Mouse (Mus musculus): Measurements from ENCODE around the gene Spx. TPM values are rescaled to one million over a fixed set of nuclear protein-coding genes. Genes with fewer than 3 reads are reported as not detected.

The Spx gene
- total RNA-seq, 1 experiment = 0.94 TPM

GRCm38 (mm10) chr6:142458010-142458409, 44.8 kb downstream of the Spx start:
- no peak overlapping the region for H3K4me3 ChIP-seq (ENCODE audit: insufficient read depth in 1 of 2, low read depth in 1 of 2, low read length in 2 of 2, poor library complexity in 1 of 2, severe bottlenecking in 1 of 2)
- no peak overlapping the region for H3K27ac ChIP-seq (ENCODE audit: insufficient read depth, low read depth, low read length, poor library complexity, severe bottlenecking)
- no peaks in the 10 kb centered on the region for H3K36me3 ChIP-seq (ENCODE audit: control insufficient read depth, insufficient read depth, low read length, poor library complexity, severe bottlenecking)
- H3K4me1 ChIP-seq (ENCODE audit: control insufficient read depth in 2 of 2, insufficient read depth in 2 of 2, low read length in 2 of 2, poor library complexity in 1 of 2) = peaks cover 0 to 4% of the 10 kb centered on the region in 2 experiments; a peak in 1 of 4 replicates
- no peak for TF ChIP-seq ZC3H11A (IDR thresholded peaks at IDR 0.05; ENCODE audit: borderline replicate concordance, low read depth, low read length)
- TF ChIP-seq HCFC1 (IDR thresholded peaks at IDR 0.05; ENCODE audit: borderline replicate concordance, insufficient read depth, low read length) = no peak
- TF ChIP-seq CHD2 (IDR thresholded peaks at IDR 0.05; ENCODE audit: low read depth, low read length) = no peak
- no peak for TF ChIP-seq MAFK (IDR thresholded peaks at IDR 0.05; ENCODE audit: insufficient read depth, low read depth, low read length)
- no peak for TF ChIP-seq ZNF384 (IDR thresholded peaks at IDR 0.05; ENCODE audit: low read depth, low read length)
- in situ Hi-C loops (cut with MboI; ENCODE audit: low sequenced_read_pairs in 2 of 2, unreplicated experiment in 2 of 2) = no loop called here
- DNase-seq (ENCODE audit: low read depth, low spot score) = no peak
- no peaks in the 10 kb centered on the region for H3K9me3 ChIP-seq (ENCODE audit: control insufficient read depth, insufficient read depth, low read depth, low read length)
- H3K9ac ChIP-seq (ENCODE audit: insufficient read depth, low read depth, low read length, poor library complexity, severe bottlenecking) = no peak overlapping the region

- no peak overlapping the region for H3K9ac ChIP-seq (ENCODE audit: insufficient read depth, low read depth, low read length, poor library complexity, severe bottlenecking)
- H3K36me3 ChIP-seq (ENCODE audit: control insufficient read depth, insufficient read depth, low read length, poor library complexity, severe bottlenecking) = no peaks in the 10 kb centered on the region
- DNase-seq (ENCODE audit: low read depth, low spot score) = no peak
- in situ Hi-C loops (cut with MboI; ENCODE audit: low sequenced_read_pairs in 2 of 2, unreplicated experiment in 2 of 2) = no loop called here
- no peaks in the 10 kb centered on the region for H3K9me3 ChIP-seq (ENCODE audit: control insufficient read depth, insufficient read depth, low read depth, low read length)
- H3K4me3 ChIP-seq (ENCODE audit: insufficient read depth in 1 of 2, low read depth in 1 of 2, low read length in 2 of 2, poor library complexity in 1 of 2, severe bottlenecking in 1 of 2) = no peak overlapping the region
- TF ChIP-seq CHD2 (IDR thresholded peaks at IDR 0.05; ENCODE audit: low read depth, low read length) = no peak
- TF ChIP-seq ZC3H11A (IDR thresholded peaks at IDR 0.05; ENCODE audit: borderline replicate concordance, low read depth, low read length) = no peak
- TF ChIP-seq HCFC1 (IDR thresholded peaks at IDR 0.05; ENCODE audit: borderline replicate concordance, insufficient read depth, low read length) = no peak
- no peak for TF ChIP-seq ZNF384 (IDR thresholded peaks at IDR 0.05; ENCODE audit: low read depth, low read length)
- TF ChIP-seq MAFK (IDR thresholded peaks at IDR 0.05; ENCODE audit: insufficient read depth, low read depth, low read length) = no peak
- H3K27ac ChIP-seq (ENCODE audit: insufficient read depth, low read depth, low read length, poor library complexity, severe bottlenecking) = no peak overlapping the region
- H3K4me1 ChIP-seq (ENCODE audit: control insufficient read depth in 2 of 2, insufficient read depth in 2 of 2, low read length in 2 of 2, poor library complexity in 1 of 2) = peaks cover 0 to 4% of the 10 kb centered on the region in 2 experiments; a peak in 1 of 4 replicates
These were observed 45.9 kb downstream of the Spx start for GRCm38 (mm10) chr6:142459017-142459678.

GRCm38 (mm10) chr6:142462194-142462593, 49.0 kb downstream of the Spx start:
- in situ Hi-C loops (cut with MboI; ENCODE audit: low sequenced_read_pairs in 2 of 2, unreplicated experiment in 2 of 2) = no loop called here
- no peaks in the 10 kb centered on the region for H3K36me3 ChIP-seq (ENCODE audit: control insufficient read depth, insufficient read depth, low read length, poor library complexity, severe bottlenecking)
- no peak overlapping the region for H3K4me3 ChIP-seq (ENCODE audit: insufficient read depth in 1 of 2, low read depth in 1 of 2, low read length in 2 of 2, poor library complexity in 1 of 2, severe bottlenecking in 1 of 2)
- no peak overlapping the region for H3K9ac ChIP-seq (ENCODE audit: insufficient read depth, low read depth, low read length, poor library complexity, severe bottlenecking)
- TF ChIP-seq CHD2 (IDR thresholded peaks at IDR 0.05; ENCODE audit: low read depth, low read length) = no peak
- no peak for TF ChIP-seq ZC3H11A (IDR thresholded peaks at IDR 0.05; ENCODE audit: borderline replicate concordance, low read depth, low read length)
- DNase-seq (ENCODE audit: low read depth, low spot score) = no peak
- no peaks in the 10 kb centered on the region for H3K9me3 ChIP-seq (ENCODE audit: control insufficient read depth, insufficient read depth, low read depth, low read length)
- peaks cover 0 to 2% of the 10 kb centered on the region in 2 experiments; a peak in 1 of 4 replicates for H3K4me1 ChIP-seq (ENCODE audit: control insufficient read depth in 2 of 2, insufficient read depth in 2 of 2, low read length in 2 of 2, poor library complexity in 1 of 2)
- no peak overlapping the region for H3K27ac ChIP-seq (ENCODE audit: insufficient read depth, low read depth, low read length, poor library complexity, severe bottlenecking)

Other genes with a start within 250 kb of the Spx start
- not detected in 2 replicates for gene Slco1a6, start 204.9 kb upstream of the Spx start, total RNA-seq (2012; rRNA removed)
- not detected in 2 replicates for gene Iapp, start 115.0 kb upstream of the Spx start, total RNA-seq (2012; rRNA removed)
- gene Slco1a5, start 90.5 kb upstream of the Spx start, total RNA-seq (2012; rRNA removed) = 0.11 and 0.49 TPM in 2 replicates
- gene Pyroxd1, start 67.8 kb upstream of the Spx start, total RNA-seq (2012; rRNA removed) = 10.4 and 10.8 TPM in 2 replicates
- gene Recql, start 26.4 kb upstream of the Spx start, total RNA-seq (2012; rRNA removed) = 22.6 and 24.7 TPM in 2 replicates
- 85.4 and 86.2 TPM in 2 replicates for gene Golt1b, start 26.2 kb upstream of the Spx start, total RNA-seq (2012; rRNA removed)
- gene Gys2, start 59.7 kb downstream of the Spx start, total RNA-seq (2012; rRNA removed) = not detected in 2 replicates
- 139 and 178 TPM in 2 replicates for gene Ldhb, start 94.5 kb downstream of the Spx start, total RNA-seq (2012; rRNA removed)
- 0.26 and 0.58 TPM in 2 replicates for gene Kcnj8, start 158.2 kb downstream of the Spx start, total RNA-seq (2012; rRNA removed)

Measured in ES-E14 (cell line).